Mouse (Mus musculus) cerebellum, adult 2 months (tissue): ENCODE measurements around the gene Sall1. TPM values are rescaled to one million over a fixed set of nuclear protein-coding genes. Genes with fewer than 3 reads are reported as not detected.

ENCODE experiments used
- DNase-seq, 2 experiments: peaks; one replicate each; pipeline ENCODE4 v3.0.0; 2021
- H3K27ac ChIP-seq: fragments of 200-500 bp; 2 replicates; pipeline ENCODE4 v1.5.1; 2012; ENCODE audit warnings: low read length, control low read depth, inconsistent platforms; ENCODE audit not compliant: insufficient read depth
- H3K27me3 ChIP-seq: fragments of 200-500 bp; 2 replicates; pipeline ENCODE4 v1.6.1; 2012; ENCODE audit warnings: inconsistent platforms, mild to moderate bottlenecking, low read length, moderate library complexity; ENCODE audit not compliant: control insufficient read depth, insufficient read depth
- H3K4me1 ChIP-seq: fragments of 200-500 bp; 2 replicates; pipeline ENCODE4 v1.6.1; 2011; ENCODE audit warnings: low read length; ENCODE audit not compliant: control insufficient read depth, insufficient read depth
- H3K4me3 ChIP-seq: fragments of 200-500 bp; replicated peaks from 2 replicates; pipeline ENCODE3; 2011; ENCODE audit warnings: mild to moderate bottlenecking, low read depth, low read length, control low read depth; ENCODE audit not compliant: insufficient read depth
- CTCF ChIP-seq: fragments of 200-500 bp; IDR thresholded peaks from 2 replicates; pipeline ENCODE4 v1.5.1; 2011; ENCODE audit warnings: low read depth, mild to moderate bottlenecking, control low read depth, low read length, moderate library complexity, borderline replicate concordance; ENCODE audit not compliant: insufficient read depth
- POLR2A ChIP-seq: fragments of 200-500 bp; IDR thresholded peaks from 2 replicates; pipeline ENCODE4 v1.6.1; 2011; ENCODE audit warnings: low read length, control low read depth, borderline replicate concordance; ENCODE audit not compliant: insufficient read depth
- WGBS: fragments of 180-500 bp; shearing (Covaris S2); methylation state at CpG from one replicate; pipeline ENCODE4 v1.1.7; 2018; 5-methylcytosine and 5-hydroxymethylcytosine counted together
- polyA plus RNA-seq: library from polyadenylated mRNA; depleted of rRNA; stranded (reverse); fragments of >200 nt; gene quantifications from 2 replicates; pipeline ENCODE4 v1.2.3, GENCODE M21; 2012

Gene Sall1
- polyA plus RNA-seq, 1 experiment: 8.2 TPM

- no peaks in the 10 kb centered on the region; the same call in 1 of the 2 replicates for H3K27me3 ChIP-seq
- H3K4me3 ChIP-seq: no peak overlapping the region
- 8% methylated on average over 6 of the region's 6 CpGs for WGBS
- no peak for TF ChIP-seq CTCF
- TF ChIP-seq POLR2A: no peak
- DNase-seq: no peak
- H3K27ac ChIP-seq: no peak overlapping the region
- no peaks in the 10 kb centered on the region for H3K4me1 ChIP-seq
These were observed 15.5 kb upstream of the Sall1 start for GRCm38 (mm10) chr8:89059507-89059906.

GRCm38 (mm10) chr8:89052880-89053279, 8.9 kb upstream of the Sall1 start:
- no peak for TF ChIP-seq CTCF
- TF ChIP-seq POLR2A: no peak
- H3K27me3 ChIP-seq: no peaks in the 10 kb centered on the region; the same call in 1 of the 2 replicates
- no peak for DNase-seq
- 88% methylated on average over 7 of the region's 7 CpGs for WGBS
- H3K4me1 ChIP-seq: no peaks in the 10 kb centered on the region
- no peak overlapping the region for H3K27ac ChIP-seq
- H3K4me3 ChIP-seq: no peak overlapping the region

DNA sequence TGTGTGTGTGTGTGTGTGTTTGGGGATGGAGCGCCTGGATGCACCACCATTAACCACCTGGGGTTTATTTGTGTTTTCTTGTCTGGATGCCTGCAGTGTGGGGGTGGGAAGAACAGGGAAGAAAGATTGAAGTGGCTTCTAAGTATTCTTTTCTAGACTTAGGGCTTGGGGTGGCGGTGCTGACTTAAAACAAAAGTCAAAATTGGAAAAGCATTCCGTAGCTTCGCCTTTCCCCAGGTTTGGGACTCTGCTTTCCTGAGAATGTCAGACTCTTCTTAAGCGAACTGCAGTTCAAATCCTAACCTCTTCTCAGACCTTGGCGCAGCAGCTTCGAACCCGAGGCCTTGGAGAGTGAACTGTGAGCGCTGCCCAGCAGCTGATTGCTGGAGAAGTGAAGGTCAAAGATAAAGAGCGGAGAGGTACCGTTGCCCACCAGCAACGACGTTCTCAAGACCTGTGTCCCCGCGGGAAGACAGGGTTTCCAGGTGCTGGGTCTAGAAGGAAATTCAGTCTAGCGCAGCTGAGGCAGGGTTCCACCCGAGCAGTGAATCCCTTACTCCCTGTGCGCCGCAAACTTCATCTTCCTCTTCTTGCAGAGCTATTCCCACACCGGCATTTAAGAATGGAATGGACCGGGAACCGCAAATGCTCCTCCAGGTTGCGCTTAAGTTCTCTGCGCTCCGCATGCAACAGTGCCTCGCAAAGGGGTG, 2.8 kb upstream of the Sall1 start:
- TF ChIP-seq CTCF: no peak
- TF ChIP-seq POLR2A: no peak
- no peak overlapping the region for H3K27ac ChIP-seq
- H3K27me3 ChIP-seq: peaks cover 8% of the 10 kb centered on the region; the same call in 1 of the 2 replicates
- DNase-seq: no peak
- H3K4me1 ChIP-seq: no peaks in the 10 kb centered on the region
- 8% methylated on average over 26 of the region's 26 CpGs for WGBS
- no peak overlapping the region for H3K4me3 ChIP-seq

GRCm38 (mm10) chr8:89046226-89046625, 2.3 kb upstream of the Sall1 start:
- no peak for TF ChIP-seq CTCF
- no peak for TF ChIP-seq POLR2A
- 5% methylated on average over 15 of the region's 15 CpGs for WGBS
- DNase-seq: no peak
- no peak overlapping the region for H3K27ac ChIP-seq
- H3K27me3 ChIP-seq: peaks cover 8% of the 10 kb centered on the region; the same call in 1 of the 2 replicates
- no peaks in the 10 kb centered on the region for H3K4me1 ChIP-seq
- H3K4me3 ChIP-seq: no peak overlapping the region

DNA sequence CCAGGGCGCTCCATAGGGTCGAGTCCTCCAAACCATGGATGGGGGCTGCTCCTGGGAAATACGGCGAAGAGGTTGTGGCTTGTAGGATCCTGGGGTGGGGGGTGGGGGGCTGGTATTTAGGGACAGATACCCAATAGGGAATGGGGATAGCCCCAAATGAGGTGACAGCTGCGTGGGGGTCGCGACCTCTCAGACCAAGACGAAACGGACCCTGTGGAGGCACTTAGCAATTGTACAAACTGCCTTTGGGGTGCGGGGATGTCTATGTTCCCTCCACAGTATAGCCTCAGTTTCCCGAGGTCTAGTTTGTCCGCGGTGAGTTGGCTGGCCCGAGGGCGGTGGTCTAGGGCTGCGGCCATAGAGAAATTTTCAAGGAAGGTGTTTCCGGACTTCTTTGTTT, 1.8 kb upstream of the Sall1 start:
- Histone ChIP-seq H3K4me1 (no peaks in the 10 kb centered on the region), H3K4me3 (no peak overlapping the region), H3K27me3 (peaks cover 8% of the 10 kb centered on the region; the same call in 1 of the 2 replicates), H3K27ac (no peak overlapping the region)
- 9% methylated on average over 17 of the region's 17 CpGs for WGBS
- TF ChIP-seq CTCF (no peak), POLR2A (no peak)
- DNase-seq: no peak

- DNase-seq: no peak
- 3% methylated on average over 30 of the region's 30 CpGs for WGBS
- H3K27me3 ChIP-seq: peaks cover 8% of the 10 kb centered on the region; the same call in 1 of the 2 replicates
- H3K4me3 ChIP-seq: no peak overlapping the region
- no peak for TF ChIP-seq CTCF
- no peak for TF ChIP-seq POLR2A
- H3K27ac ChIP-seq: no peak overlapping the region
- H3K4me1 ChIP-seq: no peaks in the 10 kb centered on the region
These were observed 1.2 kb upstream of the Sall1 start for GRCm38 (mm10) chr8:89045218-89045601.

- peaks cover 9% of the 10 kb centered on the region; the same call in 1 of the 2 replicates for H3K27me3 ChIP-seq
- no peak overlapping the region for H3K27ac ChIP-seq
- TF ChIP-seq POLR2A (no peak), CTCF (no peak)
These were observed 702 bp upstream of the Sall1 start for GRCm38 (mm10) chr8:89044511-89045217.

GRCm38 (mm10) chr8:89043371-89043841, 556 bp downstream of the Sall1 start:
- H3K4me1 ChIP-seq: no peaks in the 10 kb centered on the region
- TF ChIP-seq CTCF: no peak
- TF ChIP-seq POLR2A: no peak
- 2% methylated on average over 25 of the region's 32 CpGs for WGBS
- H3K27me3 ChIP-seq: peaks cover 10% of the 10 kb centered on the region; the same call in 1 of the 2 replicates
- H3K4me3 ChIP-seq: peak overlapping the region; percentile 10
- H3K27ac ChIP-seq: no peak overlapping the region
- peak; percentile 19 to 37 for DNase-seq

More at GRCm38 (mm10) chr8:89044511-89045217, 702 bp upstream of the Sall1 start:
- peak in 1 of 2 experiments; percentile 19 for DNase-seq
- 2% methylated on average over 31 of the region's 31 CpGs for WGBS
- H3K4me1 ChIP-seq: no peaks in the 10 kb centered on the region
- H3K4me3 ChIP-seq: no peak overlapping the region
